Mouse (Mus musculus) G1E (cell line): ENCODE results near the gene Dhx38.

ENCODE experiments used
- CTCF ChIP-seq: IDR thresholded peaks from 2 replicates; pipeline ENCODE4 v1.5.1; 2012; ENCODE audit warnings: low read depth, low read length, inconsistent platforms, mixed read lengths
- GATA1 ChIP-seq: IDR thresholded peaks from 2 replicates; pipeline ENCODE4 v1.6.1; 2012; ENCODE audit warnings: borderline replicate concordance, low read length, inconsistent platforms, mixed read lengths
- GATA2 ChIP-seq: IDR thresholded peaks from 2 replicates; pipeline ENCODE4 v1.6.1; 2012; ENCODE audit warnings: low read depth, low read length, inconsistent platforms, borderline replicate concordance
- POLR2AphosphoS5 ChIP-seq: IDR thresholded peaks from 2 replicates; pipeline ENCODE4 v1.6.1; 2012; ENCODE audit warnings: low read depth, low read length, inconsistent platforms; ENCODE audit not compliant: insufficient replicate concordance
- TAL1 ChIP-seq: conservative IDR thresholded peaks from 2 replicates; pipeline ENCODE4 v1.6.1; 2012; ENCODE audit warnings: low read depth, low read length, inconsistent platforms, mixed read lengths

GRCm38 (mm10) chr8:109503566-109503965 lies 62.1 kb downstream of the Dhx38 start:
- TF ChIP-seq CTCF (no peak), POLR2AphosphoS5 (no peak), GATA1 (no peak), TAL1 (no peak), GATA2 (no peak)
